Mouse (Mus musculus) ES-E14 (cell line): ENCODE data around the gene Pdlim1. TPM values are rescaled to one million over a fixed set of nuclear protein-coding genes. Genes with fewer than 3 reads are reported as not detected.
A peak's percentile ranks its signal among the peaks of the same experiment; 100 is the strongest.

Experiments used
- DNase-seq: peaks from one replicate; pipeline ENCODE4 v3.0.0-alpha.2; 2013; ENCODE audit warnings: low read depth, low spot score
- H3K27ac ChIP-seq: 2 replicates; pipeline ENCODE4 v1.5.1; 2012; ENCODE audit warnings: low read depth, mild to moderate bottlenecking, low read length, moderate library complexity, mixed read lengths; ENCODE audit not compliant: poor library complexity, insufficient read depth, severe bottlenecking
- H3K36me3 ChIP-seq: 2 replicates; pipeline ENCODE4 v1.6.1; 2012; ENCODE audit warnings: mild to moderate bottlenecking, low read length, moderate library complexity, mixed read lengths; ENCODE audit not compliant: control insufficient read depth, poor library complexity, insufficient read depth, severe bottlenecking
- H3K4me1 ChIP-seq, 2 experiments: fragments of 150-350 bp in 1 of 2; sonication (generic) in 1 of 2; 2 replicates each; pipeline ENCODE4 v1.6.1; 2012; ENCODE audit warnings: low read length in 2 of 2, mild to moderate bottlenecking in 1 of 2, mixed read lengths in 1 of 2; ENCODE audit not compliant: control insufficient read depth in 2 of 2, insufficient read depth in 2 of 2, poor library complexity in 1 of 2
- H3K4me3 ChIP-seq, 2 experiments: fragments of 150-350 bp in 1 of 2; sonication (generic) in 1 of 2; 2 replicates each; pipeline ENCODE4 v1.5.1; 2012; ENCODE audit warnings: low read length in 2 of 2, low read depth in 1 of 2, mild to moderate bottlenecking in 1 of 2, mixed read lengths in 1 of 2; ENCODE audit not compliant: insufficient read depth in 1 of 2, poor library complexity in 1 of 2, severe bottlenecking in 1 of 2
- H3K9ac ChIP-seq: 2 replicates; pipeline ENCODE4 v1.6.1; 2012; ENCODE audit warnings: low read depth, mild to moderate bottlenecking, low read length, mixed read lengths; ENCODE audit not compliant: poor library complexity, insufficient read depth, severe bottlenecking
- H3K9me3 ChIP-seq: fragments of 150-350 bp; sonication (generic); 2 replicates; pipeline ENCODE4 v1.6.1; 2012; ENCODE audit warnings: low read depth, mild to moderate bottlenecking, low read length; ENCODE audit not compliant: control insufficient read depth, insufficient read depth
- CHD2 ChIP-seq: IDR thresholded peaks from 2 replicates; pipeline ENCODE4 v1.6.1; 2014; ENCODE audit warnings: mild to moderate bottlenecking, low read depth, low read length, inconsistent platforms
- HCFC1 ChIP-seq: IDR thresholded peaks from 2 replicates; pipeline ENCODE4 v1.6.1; 2012; ENCODE audit warnings: low read length, inconsistent platforms, borderline replicate concordance; ENCODE audit not compliant: insufficient read depth
- MAFK ChIP-seq: IDR thresholded peaks from 2 replicates; pipeline ENCODE4 v1.6.1; 2014; ENCODE audit warnings: mild to moderate bottlenecking, low read depth, low read length, inconsistent platforms; ENCODE audit not compliant: insufficient read depth
- ZC3H11A ChIP-seq: IDR thresholded peaks from 2 replicates; pipeline ENCODE4 v1.6.1; 2012; ENCODE audit warnings: low read depth, mild to moderate bottlenecking, inconsistent platforms, low read length, borderline replicate concordance
- ZNF384 ChIP-seq: IDR thresholded peaks from 2 replicates; pipeline ENCODE4 v1.6.1; 2012; ENCODE audit warnings: low read depth, low read length, inconsistent platforms
- in situ Hi-C, 2 experiments: fragments of 600-800 bp; cut with MboI; formaldehyde crosslinking; loops; one replicate each; pipeline ENCODE4 v1.15.1; 2025; ENCODE audit warnings: low sequenced_read_pairs in 2 of 2, inconsistent platforms in 1 of 2; ENCODE audit not compliant: unreplicated experiment in 2 of 2
- total RNA-seq: library from RNA; depleted of rRNA; stranded (reverse); fragments of 300-350 nt; gene quantifications from 2 replicates; pipeline ENCODE4 v1.2.3, GENCODE M21; 2012

Pdlim1 gene
- total RNA-seq, 1 experiment, result 59.7 TPM

GRCm38 (mm10) chr19:40272674-40273073 is 1.0 kb upstream of the Pdlim1 start:
- no peak overlapping the region for H3K4me3 ChIP-seq
- DNase-seq, result peak; percentile 49
- in situ Hi-C loops, result no loop called here
- no peaks in the 10 kb centered on the region for H3K36me3 ChIP-seq
- no peak overlapping the region for H3K9ac ChIP-seq
- H3K27ac ChIP-seq, result no peak overlapping the region; the same call in 1 of the 2 replicates
- H3K9me3 ChIP-seq, result no peaks in the 10 kb centered on the region
- TF ChIP-seq ZNF384 (no peak), HCFC1 (no peak), ZC3H11A (0 out of 2 replicates have a peak, but pooled peaks have one; percentile 3), MAFK (no peak)
- peaks cover 4 to 22% of the 10 kb centered on the region in 2 experiments; a peak in 3 of 4 replicates for H3K4me1 ChIP-seq

DNA sequence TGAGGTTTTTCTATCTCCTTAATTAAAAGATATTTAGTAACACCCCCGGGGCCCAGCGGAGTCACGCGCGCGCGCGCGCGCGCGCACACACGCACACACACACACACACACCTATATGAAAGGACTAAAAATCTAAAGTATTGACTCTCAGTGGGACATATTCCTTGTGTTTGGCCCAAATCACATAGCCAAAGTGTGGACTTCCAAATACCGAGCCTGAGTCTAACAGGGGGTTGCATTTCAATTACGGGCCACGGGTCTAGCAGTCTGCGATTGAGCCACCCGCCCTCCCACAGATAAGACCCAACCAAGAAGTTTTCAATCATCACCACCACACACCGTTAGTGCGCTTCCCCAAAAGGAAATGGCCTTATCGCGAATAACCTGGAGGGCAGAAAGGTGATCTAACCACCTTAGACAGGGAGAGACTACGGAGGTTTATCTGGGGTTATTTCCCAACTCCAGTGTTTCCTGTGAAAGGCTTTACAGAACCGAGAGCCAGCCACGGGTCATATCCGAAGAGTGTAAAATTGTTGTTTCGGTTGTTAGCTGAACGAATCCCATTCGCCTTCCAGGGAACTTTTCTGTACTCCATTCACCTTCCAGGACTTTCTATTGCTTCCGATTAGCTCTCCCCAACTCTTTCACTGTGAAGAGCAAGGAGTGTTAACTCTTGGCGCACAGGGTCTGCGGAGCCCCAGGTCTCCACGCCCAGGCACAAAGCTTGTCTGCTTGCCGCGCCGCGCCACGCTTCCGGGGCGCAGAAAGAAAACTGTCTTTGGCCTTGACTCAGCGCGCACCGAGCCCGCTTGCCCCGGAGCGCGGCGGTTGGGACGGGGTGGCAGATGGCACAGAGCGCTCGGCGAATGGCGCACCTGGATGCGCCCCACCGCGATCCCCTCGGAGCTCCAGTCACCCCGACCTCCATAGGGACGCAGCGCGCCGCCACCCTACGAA is 1.0 kb downstream of the Pdlim1 start:
- peak overlapping the region; percentile 93 for H3K9ac ChIP-seq
- H3K4me3 ChIP-seq, result peak overlapping the region; percentile 90 to 95
- in situ Hi-C loops, result no loop called here
- H3K4me1 ChIP-seq, result peaks cover 4 to 20% of the 10 kb centered on the region in 2 experiments; a peak in 3 of 4 replicates
- peak; percentile 31 for DNase-seq
- no peaks in the 10 kb centered on the region for H3K36me3 ChIP-seq
- TF ChIP-seq MAFK (no peak), CHD2 (no peak), HCFC1 (peak; percentile 42; the same call in 1 of the 2 replicates), ZNF384 (no peak)
- peak overlapping the region; percentile 54; the same call in 1 of the 2 replicates for H3K27ac ChIP-seq
- no peaks in the 10 kb centered on the region for H3K9me3 ChIP-seq

- DNase-seq, result no peak
- TF ChIP-seq MAFK (no peak), ZNF384 (no peak), HCFC1 (no peak), CHD2 (no peak), ZC3H11A (no peak)
- Histone ChIP-seq H3K4me3 (no peak overlapping the region), H3K9me3 (no peaks in the 10 kb centered on the region), H3K36me3 (no peaks in the 10 kb centered on the region; the same call in 1 of the 2 replicates), H3K9ac (no peak overlapping the region), H3K27ac (no peak overlapping the region), H3K4me1 (peaks cover 0 to 17% of the 10 kb centered on the region in 2 experiments; a peak in 2 of 4 replicates)
- in situ Hi-C loops, result no loop called here
These were observed 2.1 kb downstream of the Pdlim1 start for GRCm38 (mm10) chr19:40269526-40269925.

DNA sequence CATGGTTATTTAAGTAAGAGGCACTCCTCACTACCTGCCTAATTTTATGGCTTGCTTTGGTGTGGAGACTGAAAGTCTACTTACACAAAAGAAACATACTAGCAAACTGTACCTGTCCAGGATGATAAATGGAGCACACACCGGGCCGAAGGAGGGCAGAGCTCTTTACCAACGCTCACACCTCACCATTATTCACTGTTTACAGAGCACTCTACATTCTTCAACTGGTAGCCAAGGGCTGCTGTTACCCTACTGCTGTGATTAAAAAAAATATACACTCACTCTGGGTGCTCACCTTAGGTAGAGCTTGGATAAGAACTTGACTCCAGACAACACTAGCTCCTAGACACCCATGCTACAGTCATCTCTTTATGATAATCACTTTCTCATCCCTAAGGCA is 3.1 kb downstream of the Pdlim1 start:
- H3K27ac ChIP-seq, result no peak overlapping the region
- H3K4me3 ChIP-seq, result no peak overlapping the region
- H3K9me3 ChIP-seq, result no peaks in the 10 kb centered on the region
- H3K9ac ChIP-seq, result no peak overlapping the region
- in situ Hi-C loops, result no loop called here
- peaks cover 0 to 17% of the 10 kb centered on the region in 2 experiments; a peak in 2 of 4 replicates for H3K4me1 ChIP-seq
- TF ChIP-seq ZC3H11A (no peak), HCFC1 (no peak), MAFK (no peak), ZNF384 (no peak), CHD2 (no peak)
- no peak for DNase-seq
- no peaks in the 10 kb centered on the region; the same call in 1 of the 2 replicates for H3K36me3 ChIP-seq
